Mouse (Mus musculus) lung, embryonic 14.5 days (tissue): ENCODE data around the gene Crtc1. TPM values are rescaled to one million over a fixed set of nuclear protein-coding genes. Genes with fewer than 3 reads are reported as not detected.

Source experiments
- ATAC-seq: fragments of 200-750 bp; cut with Nextera tagmentation; 2 replicates; pipeline ENCODE4 v1.8.0; 2017; ENCODE audit warnings: mild to moderate bottlenecking, moderate TSS enrichment, moderate library complexity; ENCODE audit not compliant: insufficient read depth
- DNase-seq: peaks from one replicate; pipeline ENCODE4 v3.0.0-alpha.2; 2015
- H3K27ac ChIP-seq: fragments of 300-500 bp; sonication (generic); 2 replicates; pipeline ENCODE4 v1.5.1; 2014; ENCODE audit warnings: low read depth, mild to moderate bottlenecking, moderate library complexity
- H3K27me3 ChIP-seq: fragments of 300-500 bp; sonication (generic); 2 replicates; pipeline ENCODE4 v1.6.1; 2014; ENCODE audit warnings: low read length, control low read depth; ENCODE audit not compliant: insufficient read depth
- H3K36me3 ChIP-seq: fragments of 300-500 bp; sonication (generic); 2 replicates; pipeline ENCODE4 v1.6.1; 2014; ENCODE audit warnings: control low read depth; ENCODE audit not compliant: insufficient read depth
- H3K4me1 ChIP-seq: fragments of 300-500 bp; sonication (generic); 2 replicates; pipeline ENCODE4 v1.6.1; 2014; ENCODE audit warnings: antibody characterized with exemption, control low read depth; ENCODE audit not compliant: insufficient read depth
- H3K4me2 ChIP-seq: fragments of 300-500 bp; sonication (generic); 2 replicates; pipeline ENCODE4 v1.6.1; 2014; ENCODE audit warnings: mild to moderate bottlenecking
- H3K4me3 ChIP-seq: fragments of 300-500 bp; sonication (generic); 2 replicates; pipeline ENCODE4 v1.5.1; 2014; ENCODE audit warnings: low read depth, low read length
- H3K9ac ChIP-seq: fragments of 300-500 bp; sonication (generic); 2 replicates; pipeline ENCODE4 v1.6.1; 2014
- H3K9me3 ChIP-seq: fragments of 300-500 bp; sonication (generic); 2 replicates; pipeline ENCODE4 v1.6.1; 2016; ENCODE audit warnings: low read depth, low read length, control low read depth
- CTCF ChIP-seq: IDR thresholded peaks from 2 replicates; pipeline ENCODE4 v1.5.1; 2016; ENCODE audit warnings: antibody characterized with exemption, low read depth
- WGBS: fragments of 180-500 bp; shearing (Covaris S2); extraction: QIAGEN DNeasy Blood & Tissue Kit; methylation state at CpG from one replicate; pipeline ENCODE4 v1.1.7; 2014; 5-methylcytosine and 5-hydroxymethylcytosine counted together
- polyA plus RNA-seq: library from polyadenylated mRNA; unstranded; fragments of >200 nt; fragmentation: Nextera tagmentation; extraction: Ambion mirVana; gene quantifications from 2 replicates; pipeline ENCODE4 v1.2.1, GENCODE M21; 2014

Gene Crtc1
- polyA plus RNA-seq, 1 experiment from 2014 or later = 21.8 TPM

GRCm38 (mm10) chr8:70343076-70343475, 96.3 kb downstream of the Crtc1 start:
- no peak for DNase-seq
- no peak for TF ChIP-seq CTCF
- ATAC-seq = no peak
- 66% methylated on average over 7 of the region's 7 CpGs for WGBS
- H3K27ac ChIP-seq = no peak overlapping the region
- H3K9ac ChIP-seq = no peak overlapping the region
- no peak overlapping the region for H3K4me2 ChIP-seq
- H3K4me1 ChIP-seq = no peaks in the 10 kb centered on the region
- H3K27me3 ChIP-seq = no peaks in the 10 kb centered on the region
- H3K36me3 ChIP-seq = peaks cover 78% of the 10 kb centered on the region
- no peaks in the 10 kb centered on the region for H3K9me3 ChIP-seq
- H3K4me3 ChIP-seq = no peak overlapping the region

GRCm38 (mm10) chr8:70342007-70342406, 97.4 kb downstream of the Crtc1 start:
- no peak for DNase-seq
- WGBS = 87% methylated on average over 14 of the region's 14 CpGs
- Histone ChIP-seq H3K9ac (no peak overlapping the region), H3K4me3 (no peak overlapping the region), H3K4me2 (no peak overlapping the region), H3K9me3 (no peaks in the 10 kb centered on the region), H3K4me1 (no peaks in the 10 kb centered on the region), H3K27ac (no peak overlapping the region), H3K27me3 (no peaks in the 10 kb centered on the region), H3K36me3 (peaks cover 80% of the 10 kb centered on the region)
- no peak for ATAC-seq
- no peak for TF ChIP-seq CTCF

GRCm38 (mm10) chr8:70340659-70341058, 98.7 kb downstream of the Crtc1 start:
- H3K9ac ChIP-seq = no peak overlapping the region
- WGBS = 88% methylated on average over 7 of the region's 7 CpGs

GRCm38 (mm10) chr8:70338931-70339330, 100.4 kb downstream of the Crtc1 start:
- H3K27me3 ChIP-seq = no peaks in the 10 kb centered on the region
- no peaks in the 10 kb centered on the region for H3K9me3 ChIP-seq
- DNase-seq = no peak
- no peak overlapping the region for H3K4me2 ChIP-seq
- WGBS = 88% methylated on average over 7 of the region's 7 CpGs
- no peak for TF ChIP-seq CTCF
- H3K4me3 ChIP-seq = no peak overlapping the region
- no peak overlapping the region for H3K27ac ChIP-seq
- peaks cover 99% of the 10 kb centered on the region for H3K36me3 ChIP-seq
- no peaks in the 10 kb centered on the region for H3K4me1 ChIP-seq
- ATAC-seq = no peak
- H3K9ac ChIP-seq = no peak overlapping the region

More at GRCm38 (mm10) chr8:70340659-70341058, 98.7 kb downstream of the Crtc1 start:
- no peak overlapping the region for H3K4me2 ChIP-seq
- TF ChIP-seq CTCF = no peak
- H3K36me3 ChIP-seq = peaks cover 86% of the 10 kb centered on the region
- H3K4me1 ChIP-seq = no peaks in the 10 kb centered on the region
- H3K27me3 ChIP-seq = no peaks in the 10 kb centered on the region
- no peaks in the 10 kb centered on the region for H3K9me3 ChIP-seq
- DNase-seq = no peak
- no peak for ATAC-seq
- H3K4me3 ChIP-seq = no peak overlapping the region
- no peak overlapping the region for H3K27ac ChIP-seq

- ATAC-seq = no peak
- 92% methylated on average over 6 of the region's 6 CpGs for WGBS
Measured at GRCm38 (mm10) chr8:70332878-70333202, 106.5 kb downstream of the Crtc1 start.

More at GRCm38 (mm10) chr8:70332878-70333202, 106.5 kb downstream of the Crtc1 start:
- no peak for DNase-seq
- H3K9ac ChIP-seq = no peak overlapping the region
- TF ChIP-seq CTCF = no peak
- peaks cover 13% of the 10 kb centered on the region for H3K4me1 ChIP-seq
- H3K9me3 ChIP-seq = no peaks in the 10 kb centered on the region
- no peak overlapping the region for H3K4me3 ChIP-seq
- peaks cover 72% of the 10 kb centered on the region for H3K36me3 ChIP-seq
- no peak overlapping the region for H3K27ac ChIP-seq
- no peak overlapping the region for H3K4me2 ChIP-seq
- H3K27me3 ChIP-seq = no peaks in the 10 kb centered on the region

Other genes with a start within 250 kb of the Crtc1 start
- gene Slc25a42, start 227.3 kb downstream of the Crtc1 start, polyA plus RNA-seq = 2.9 and 3.2 TPM in 2 replicates
- 33.4 and 33.5 TPM in 2 replicates for gene Sugp2, start 205.4 kb downstream of the Crtc1 start, polyA plus RNA-seq
- gene Armc6, start 205.1 kb downstream of the Crtc1 start, polyA plus RNA-seq = 27.8 and 28.6 TPM in 2 replicates
- 66.4 and 77.9 TPM in 2 replicates for gene Homer3, start 156.8 kb downstream of the Crtc1 start, polyA plus RNA-seq
- 46.1 and 47.9 TPM in 2 replicates for gene Ddx49, start 137.1 kb downstream of the Crtc1 start, polyA plus RNA-seq
- 286 and 303 TPM in 2 replicates for gene Cope, start 137.1 kb downstream of the Crtc1 start, polyA plus RNA-seq
- 2.7 and 3.6 TPM in 2 replicates for gene Cers1, start 123.8 kb downstream of the Crtc1 start, polyA plus RNA-seq
- gene Gdf1, start 109.8 kb downstream of the Crtc1 start, polyA plus RNA-seq = 2.4 and 4.2 TPM in 2 replicates
- 23.3 and 27.2 TPM in 2 replicates for gene Upf1, start 86.3 kb downstream of the Crtc1 start, polyA plus RNA-seq
- gene Comp, start 66.0 kb downstream of the Crtc1 start, polyA plus RNA-seq = 0.43 and 0.53 TPM in 2 replicates
- 21.8 and 24.4 TPM in 2 replicates for gene Klhl26, start 37.4 kb upstream of the Crtc1 start, polyA plus RNA-seq
- 6.7 and 8.3 TPM in 2 replicates for gene Tmem59l, start 47.8 kb upstream of the Crtc1 start, polyA plus RNA-seq
- 151 and 165 TPM in 2 replicates for gene Crlf1, start 53.6 kb upstream of the Crtc1 start, polyA plus RNA-seq
- gene Rex1bd, start 67.2 kb upstream of the Crtc1 start, polyA plus RNA-seq = 113 and 126 TPM in 2 replicates
- 964 and 1,036 TPM in 2 replicates for gene Uba52, start 71.2 kb upstream of the Crtc1 start, polyA plus RNA-seq
- 239 and 245 TPM in 2 replicates for gene Fkbp8, start 88.1 kb upstream of the Crtc1 start, polyA plus RNA-seq
- gene Kxd1, start 88.4 kb upstream of the Crtc1 start, polyA plus RNA-seq = 56.3 and 59.0 TPM in 2 replicates
- 18.5 and 20.0 TPM in 2 replicates for gene Ell, start 99.9 kb upstream of the Crtc1 start, polyA plus RNA-seq
- 91.6 and 107 TPM in 2 replicates for gene Isyna1, start 154.8 kb upstream of the Crtc1 start, polyA plus RNA-seq
- 127 and 143 TPM in 2 replicates for gene Ssbp4, start 169.3 kb upstream of the Crtc1 start, polyA plus RNA-seq
- gene Lrrc25, start 176.6 kb upstream of the Crtc1 start, polyA plus RNA-seq = 1.9 TPM in 2 replicates
- 0.12 and 0.22 TPM in 2 replicates for gene Gdf15, start 192.9 kb upstream of the Crtc1 start, polyA plus RNA-seq
- 46.6 and 48.2 TPM in 2 replicates for gene Pgpep1, start 220.8 kb upstream of the Crtc1 start, polyA plus RNA-seq
- gene Lsm4, start 233.7 kb upstream of the Crtc1 start, polyA plus RNA-seq = 305 and 327 TPM in 2 replicates